Mouse (Mus musculus) forebrain, embryonic 11.5 days (tissue): ENCODE measurements around the gene Lzts2. TPM values are rescaled to one million over a fixed set of nuclear protein-coding genes. Genes with fewer than 3 reads are reported as not detected.

Experiments used
- ATAC-seq: fragments of 200-750 bp; cut with Nextera tagmentation; replicated peaks from 2 replicates; pipeline ENCODE4 v1.8.0; 2017; ENCODE audit warnings: moderate TSS enrichment; ENCODE audit not compliant: low FRiP score
- DNase-seq: peaks from one replicate; pipeline ENCODE4 v3.0.0-alpha.2; 2017; ENCODE audit warnings: low spot score
- H3K27ac ChIP-seq: fragments of 300-500 bp; sonication (generic); 2 replicates; pipeline ENCODE4 v1.5.1; 2014; ENCODE audit warnings: low read depth, low read length
- H3K27me3 ChIP-seq: fragments of 300-500 bp; sonication (generic); 2 replicates; pipeline ENCODE4 v1.6.1; 2014; ENCODE audit warnings: mild to moderate bottlenecking, low read length, mixed read lengths; ENCODE audit not compliant: control insufficient read depth, insufficient read depth
- H3K36me3 ChIP-seq: fragments of 300-500 bp; sonication (generic); 2 replicates; pipeline ENCODE4 v1.6.1; 2014; ENCODE audit warnings: mild to moderate bottlenecking, low read length, moderate library complexity, mixed read lengths; ENCODE audit not compliant: control insufficient read depth, insufficient read depth
- H3K4me1 ChIP-seq: fragments of 300-500 bp; sonication (generic); replicated peaks from 2 replicates; pipeline ENCODE4 v1.6.1; 2014; ENCODE audit warnings: low read length, mixed read lengths; ENCODE audit not compliant: control insufficient read depth, insufficient read depth
- H3K4me2 ChIP-seq: fragments of 300-500 bp; sonication (generic); 2 replicates; pipeline ENCODE4 v1.6.1; 2014; ENCODE audit warnings: low read depth, mild to moderate bottlenecking, low read length, moderate library complexity, mixed read lengths; ENCODE audit not compliant: severe bottlenecking
- H3K4me3 ChIP-seq: fragments of 300-500 bp; sonication (generic); 2 replicates; pipeline ENCODE4 v1.5.1; 2014; ENCODE audit warnings: low read depth, low read length
- H3K9ac ChIP-seq: fragments of 300-500 bp; sonication (generic); 2 replicates; pipeline ENCODE4 v1.6.1; 2014; ENCODE audit warnings: low read length
- H3K9me3 ChIP-seq: fragments of 300-500 bp; sonication (generic); 2 replicates; pipeline ENCODE4 v1.6.1; 2016; ENCODE audit warnings: low read length, mixed read lengths; ENCODE audit not compliant: control insufficient read depth
- WGBS: fragments of 180-500 bp; shearing (Covaris S2); extraction: QIAGEN DNeasy Blood & Tissue Kit; methylation state at CpG from one replicate; pipeline ENCODE4 v1.1.7; 2014; 5-methylcytosine and 5-hydroxymethylcytosine counted together
- polyA plus RNA-seq: library from polyadenylated mRNA; unstranded; fragments of >200 nt; fragmentation: Nextera tagmentation; extraction: Ambion mirVana; gene quantifications from 2 replicates; pipeline ENCODE4 v1.2.1, GENCODE M21; 2014

The Lzts2 gene
- polyA plus RNA-seq, 1 experiment from 2014 or later: 56.9 TPM

DNA sequence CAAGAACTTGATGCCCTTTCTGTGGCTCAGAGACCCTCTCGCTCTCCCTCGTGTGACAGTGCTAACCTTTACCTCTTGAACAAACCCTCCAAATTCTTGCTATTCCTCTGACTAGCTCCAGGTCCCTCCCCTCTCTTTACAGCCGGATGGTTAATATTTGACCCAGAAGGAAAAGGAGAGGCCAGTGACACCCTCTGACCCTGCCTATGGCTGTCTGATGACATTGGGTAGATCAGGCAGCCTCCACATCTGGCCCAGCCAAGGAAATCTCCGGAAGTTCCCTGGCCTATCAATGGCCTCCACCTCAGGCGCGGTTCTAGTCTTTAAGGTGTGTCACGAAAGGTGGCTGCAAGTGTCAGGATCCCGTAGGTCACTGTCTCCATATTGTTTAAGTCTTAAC lies 23.2 kb upstream of the Lzts2 start:
- Histone ChIP-seq H3K9me3 (no peaks in the 10 kb centered on the region), H3K9ac (no peak overlapping the region), H3K4me3 (no peak overlapping the region), H3K36me3 (no peaks in the 10 kb centered on the region), H3K27me3 (0 out of 2 replicates have a peak, but pooled peaks cover 2% of the 10 kb centered on the region), H3K4me2 (no peak overlapping the region), H3K4me1 (peaks cover 18% of the 10 kb centered on the region), H3K27ac (no peak overlapping the region)
- no peak for ATAC-seq
- DNase-seq: no peak
- WGBS: 89% methylated on average over 8 of the region's 8 CpGs

DNA sequence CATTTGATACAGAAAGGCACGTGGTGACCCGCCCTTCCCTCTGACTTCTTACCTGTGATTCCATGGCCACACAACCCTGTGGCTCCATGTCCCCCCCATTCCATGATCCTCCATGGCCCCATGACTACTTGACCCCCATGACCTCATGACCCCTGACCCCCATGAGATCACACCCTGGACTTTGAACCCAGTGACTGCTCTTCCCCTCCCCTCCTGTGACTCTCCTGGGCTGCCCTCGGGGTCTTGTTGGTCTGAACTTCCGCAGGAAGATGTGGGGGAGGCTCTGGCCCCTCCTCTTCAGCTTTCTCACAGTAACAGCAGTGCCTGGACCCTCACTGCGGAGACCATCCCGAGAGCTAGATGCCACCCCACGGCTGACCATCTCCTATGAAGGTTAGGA lies 22.0 kb upstream of the Lzts2 start:
- H3K9ac ChIP-seq: no peak overlapping the region
- H3K36me3 ChIP-seq: no peaks in the 10 kb centered on the region
- WGBS: 65% methylated on average over 7 of the region's 7 CpGs
- H3K4me2 ChIP-seq: no peak overlapping the region
- H3K4me1 ChIP-seq: peaks cover 18% of the 10 kb centered on the region
- H3K27me3 ChIP-seq: 0 out of 2 replicates have a peak, but pooled peaks cover 2% of the 10 kb centered on the region
- no peak overlapping the region for H3K4me3 ChIP-seq
- H3K27ac ChIP-seq: no peak overlapping the region
- DNase-seq (no peak), ATAC-seq (no peak)
- no peaks in the 10 kb centered on the region for H3K9me3 ChIP-seq

DNA sequence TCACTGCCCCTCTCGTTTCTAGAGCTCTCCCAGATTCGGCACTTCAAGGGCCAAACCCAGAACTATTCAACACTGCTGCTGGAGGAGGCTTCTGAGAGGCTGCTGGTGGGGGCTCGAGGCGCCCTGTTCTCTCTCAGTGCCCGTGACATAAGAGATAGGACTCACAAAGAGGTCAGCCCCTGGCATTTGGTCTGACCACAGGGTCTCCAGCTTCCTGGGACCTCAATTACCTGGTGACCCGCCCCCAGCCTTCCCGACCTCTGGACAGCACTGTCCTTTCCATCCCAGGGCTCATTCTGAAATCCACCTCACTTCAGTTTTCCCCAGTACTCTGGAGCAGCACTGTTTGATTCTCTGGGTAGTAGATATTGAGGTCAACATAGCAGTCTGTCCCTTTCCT lies 21.5 kb upstream of the Lzts2 start:
- Histone ChIP-seq H3K27ac (no peak overlapping the region), H3K4me3 (no peak overlapping the region), H3K36me3 (no peaks in the 10 kb centered on the region), H3K4me1 (peaks cover 18% of the 10 kb centered on the region), H3K9ac (no peak overlapping the region), H3K9me3 (no peaks in the 10 kb centered on the region), H3K4me2 (no peak overlapping the region), H3K27me3 (0 out of 2 replicates have a peak, but pooled peaks cover 2% of the 10 kb centered on the region)
- DNase-seq (no peak), ATAC-seq (no peak)
- 62% methylated on average over 7 of the region's 7 CpGs for WGBS

DNA sequence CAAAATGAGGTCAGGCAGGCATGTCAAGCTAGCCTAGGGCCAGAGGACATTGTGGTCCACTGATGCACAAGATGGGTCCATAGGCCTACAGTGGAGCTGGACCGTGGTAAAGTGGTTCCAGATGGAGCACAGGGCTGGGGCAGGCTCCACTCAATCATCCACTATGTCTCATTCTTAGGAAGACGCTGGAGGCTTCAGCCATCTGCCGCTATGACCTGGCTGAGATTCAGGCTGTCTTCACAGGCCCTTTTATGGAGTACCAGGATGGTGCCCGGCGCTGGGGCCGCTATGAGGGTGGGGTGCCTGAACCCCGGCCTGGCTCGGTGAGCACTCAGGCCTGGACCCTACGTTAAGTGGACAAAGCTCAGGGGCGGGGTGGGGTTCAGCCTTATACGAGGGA lies 16.4 kb upstream of the Lzts2 start:
- no peaks in the 10 kb centered on the region for H3K9me3 ChIP-seq
- H3K4me1 ChIP-seq: no peaks in the 10 kb centered on the region
- no peaks in the 10 kb centered on the region for H3K36me3 ChIP-seq
- H3K27me3 ChIP-seq: no peaks in the 10 kb centered on the region
- DNase-seq (no peak), ATAC-seq (no peak)
- no peak overlapping the region for H3K4me3 ChIP-seq
- no peak overlapping the region for H3K9ac ChIP-seq
- no peak overlapping the region for H3K4me2 ChIP-seq
- 89% methylated on average over 11 of the region's 11 CpGs for WGBS
- H3K27ac ChIP-seq: no peak overlapping the region

DNA sequence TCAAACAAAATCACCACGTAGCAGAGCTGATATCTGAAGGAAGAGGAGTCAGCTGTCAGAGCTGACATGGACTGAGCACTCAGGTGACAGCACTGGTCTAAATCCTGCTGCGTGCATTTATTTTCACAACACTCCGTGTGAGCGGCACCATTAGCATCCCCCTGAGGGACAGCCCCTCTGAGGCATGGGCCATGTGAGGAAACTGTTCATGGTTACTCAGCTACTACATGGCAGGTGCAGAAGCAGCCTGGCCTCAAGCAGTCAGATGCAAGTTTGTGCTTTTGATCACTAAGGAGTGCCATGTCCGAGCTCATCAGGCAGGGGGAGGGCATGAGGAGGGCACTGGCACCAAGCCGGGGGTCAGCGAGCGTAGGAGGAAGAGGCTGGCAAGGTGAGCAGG lies 14.6 kb upstream of the Lzts2 start:
- no peak for ATAC-seq
- H3K27me3 ChIP-seq: no peaks in the 10 kb centered on the region
- H3K36me3 ChIP-seq: no peaks in the 10 kb centered on the region; the same call in 1 of the 2 replicates
- H3K4me2 ChIP-seq: no peak overlapping the region
- no peaks in the 10 kb centered on the region for H3K9me3 ChIP-seq
- H3K9ac ChIP-seq: no peak overlapping the region
- no peaks in the 10 kb centered on the region for H3K4me1 ChIP-seq
- H3K27ac ChIP-seq: no peak overlapping the region
- DNase-seq: no peak
- no peak overlapping the region for H3K4me3 ChIP-seq
- 89% methylated on average over 8 of the region's 8 CpGs for WGBS

DNA sequence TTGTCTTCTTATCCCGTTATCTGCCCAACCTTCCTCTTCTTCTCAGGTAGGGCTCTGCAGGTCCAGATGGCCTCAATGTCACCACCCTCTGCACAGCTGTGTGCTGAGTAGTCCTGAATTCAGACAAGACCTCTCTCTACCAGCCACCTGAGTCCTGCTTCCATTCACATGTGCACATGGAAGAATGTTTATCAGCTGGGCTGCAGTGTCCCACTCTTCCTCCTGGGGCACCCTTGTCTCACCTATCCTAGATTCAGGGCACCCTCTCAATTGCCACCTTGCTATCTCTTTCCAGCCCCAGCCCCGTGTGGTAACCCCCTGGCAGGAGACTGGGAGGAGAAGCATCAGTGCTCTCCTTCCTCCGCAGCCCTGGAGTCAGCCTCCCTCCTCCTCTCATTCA lies 11.9 kb upstream of the Lzts2 start:
- 65% methylated on average over 3 of the region's 3 CpGs for WGBS
- no peaks in the 10 kb centered on the region; the same call in 1 of the 2 replicates for H3K36me3 ChIP-seq
- ATAC-seq: no peak

DNA sequence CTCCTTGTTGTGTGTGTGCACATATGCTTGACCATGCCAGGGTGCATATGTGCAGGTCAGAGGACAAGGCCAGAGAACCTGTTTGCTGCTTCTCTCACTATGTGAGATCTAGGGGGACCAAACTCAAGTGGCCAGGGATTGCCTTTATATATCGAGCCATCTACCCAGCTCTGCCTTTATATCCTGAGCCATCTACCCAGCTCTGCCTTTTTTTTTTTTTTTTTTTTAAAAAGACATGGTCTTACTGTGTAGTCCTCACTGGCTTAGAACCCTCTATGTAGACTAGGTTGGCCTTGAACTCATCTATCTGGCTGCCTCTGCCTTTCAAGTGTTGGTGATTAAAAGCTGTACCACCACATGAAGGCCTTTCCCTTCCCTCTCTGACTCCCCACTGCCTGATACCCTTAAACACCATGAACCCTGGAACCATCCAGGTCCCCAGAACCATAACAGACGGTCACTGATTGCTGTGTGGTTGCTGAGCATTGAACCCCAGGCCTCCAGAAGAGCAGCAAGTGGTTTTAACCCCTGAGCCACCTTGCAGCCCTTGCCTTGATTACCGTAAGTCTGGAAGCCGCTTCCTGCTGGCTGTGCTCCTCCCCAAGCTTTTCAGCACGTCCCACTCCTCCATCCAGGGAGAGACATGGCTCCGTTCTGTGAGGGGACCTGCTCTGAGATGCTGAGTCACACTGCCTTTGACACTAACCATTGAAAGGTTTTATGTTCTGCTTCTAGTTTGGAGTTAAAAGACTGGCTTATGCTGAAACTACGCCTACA lies 10.3 kb upstream of the Lzts2 start:
- Histone ChIP-seq H3K36me3 (no peaks in the 10 kb centered on the region; the same call in 1 of the 2 replicates), H3K9ac (no peak overlapping the region), H3K4me1 (peaks cover 9% of the 10 kb centered on the region), H3K27ac (no peak overlapping the region), H3K27me3 (no peaks in the 10 kb centered on the region), H3K4me2 (no peak overlapping the region), H3K9me3 (no peaks in the 10 kb centered on the region), H3K4me3 (no peak overlapping the region)
- DNase-seq (no peak), ATAC-seq (no peak)
- 84% methylated on average over 7 of the region's 7 CpGs for WGBS

More for the DNA sequence above, 11.9 kb upstream of the Lzts2 start:
- H3K27me3 ChIP-seq: no peaks in the 10 kb centered on the region
- DNase-seq: no peak
- H3K4me2 ChIP-seq: no peak overlapping the region
- H3K4me1 ChIP-seq: peaks cover 7% of the 10 kb centered on the region
- no peaks in the 10 kb centered on the region for H3K9me3 ChIP-seq
- no peak overlapping the region for H3K9ac ChIP-seq
- H3K27ac ChIP-seq: no peak overlapping the region
- H3K4me3 ChIP-seq: no peak overlapping the region

DNA sequence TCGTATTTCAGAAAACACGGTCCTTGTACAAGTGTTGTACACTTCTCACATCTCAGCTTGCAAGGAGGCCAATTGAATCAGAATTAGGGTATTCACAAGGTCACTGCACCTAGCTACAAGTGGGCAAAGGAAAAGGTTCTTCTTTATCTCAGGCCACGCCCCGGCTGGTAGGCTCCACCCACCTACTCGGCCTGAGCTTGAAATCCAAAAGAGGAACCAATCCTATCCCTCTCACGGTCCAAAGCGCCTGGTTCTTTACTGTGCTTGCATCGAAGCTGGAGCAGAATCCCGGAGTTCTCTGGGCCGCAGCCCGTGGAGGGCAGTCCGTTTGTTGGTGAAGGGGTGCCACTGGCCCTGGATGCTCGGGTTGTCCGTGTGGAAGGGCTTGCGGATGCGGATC lies 8.8 kb upstream of the Lzts2 start, which contains the start of gene Twnk:
Twnk (plus strand) TSS at position 220 of the 400 bp plus-strand sequence.
- peak within 1 kb of the TSS; percentile 53; the same call in 1 of the 2 replicates for H3K27ac ChIP-seq
- H3K9me3 ChIP-seq: no peaks in the 10 kb centered on the region
- WGBS: 10% methylated on average over 16 of the region's 16 CpGs
- H3K27me3 ChIP-seq: no peaks in the 10 kb centered on the region
- H3K4me2 ChIP-seq: peak within 1 kb of the TSS; percentile 86
- ATAC-seq: no peak
- DNase-seq: no peak
- H3K4me1 ChIP-seq: peaks cover 9% of the 10 kb centered on the region
- H3K9ac ChIP-seq: peak within 1 kb of the TSS; percentile 78
- no peaks in the 10 kb centered on the region; the same call in 1 of the 2 replicates for H3K36me3 ChIP-seq
- H3K4me3 ChIP-seq: peak within 1 kb of the TSS; percentile 93
